Mouse (Mus musculus) adrenal gland, adult 18-20 months (tissue): ENCODE data around the gene Pkd2l1. TPM values are rescaled to one million over a fixed set of nuclear protein-coding genes. Genes with fewer than 3 reads are reported as not detected.

ENCODE experiments used
- DNase-seq, 2 experiments: peaks; one replicate each; pipeline ENCODE4 v3.0.0; 2021 to 2022; ENCODE audit warnings: low spot score in 2 of 2
- total RNA-seq, 2 experiments: library from RNA; stranded (reverse); gene quantifications; 1 replicate in 1 of 2; 2 replicates in 1 of 2; pipeline ENCODE4 v1.2.3; 2021

Pkd2l1 gene
- total RNA-seq, 2 experiments from 2014 or later: not detected

DNA sequence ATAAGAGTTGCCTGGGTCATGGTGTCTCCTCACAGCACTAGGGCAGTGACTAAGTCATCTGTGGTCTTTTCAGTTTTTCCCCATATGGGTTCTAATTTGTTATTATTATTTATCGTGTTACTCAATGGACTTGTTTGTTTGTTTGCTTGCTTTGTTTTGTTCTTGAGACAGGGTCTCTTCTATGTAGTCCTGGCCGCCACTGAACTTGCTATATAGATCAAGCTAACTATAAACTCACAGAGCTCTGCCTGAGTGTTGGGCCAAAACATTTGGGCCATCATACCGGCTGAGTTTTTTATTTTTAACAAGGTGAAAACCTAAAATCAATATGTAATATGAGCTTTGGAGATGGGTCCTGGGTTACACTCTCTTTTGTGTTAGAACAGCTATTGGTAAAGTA, 32.9 kb downstream of the Pkd2l1 start:
- DNase-seq: no peak

- DNase-seq: no peak
These were observed 35.2 kb downstream of the Pkd2l1 start for GRCm38 (mm10) chr19:44157005-44157404.

DNA sequence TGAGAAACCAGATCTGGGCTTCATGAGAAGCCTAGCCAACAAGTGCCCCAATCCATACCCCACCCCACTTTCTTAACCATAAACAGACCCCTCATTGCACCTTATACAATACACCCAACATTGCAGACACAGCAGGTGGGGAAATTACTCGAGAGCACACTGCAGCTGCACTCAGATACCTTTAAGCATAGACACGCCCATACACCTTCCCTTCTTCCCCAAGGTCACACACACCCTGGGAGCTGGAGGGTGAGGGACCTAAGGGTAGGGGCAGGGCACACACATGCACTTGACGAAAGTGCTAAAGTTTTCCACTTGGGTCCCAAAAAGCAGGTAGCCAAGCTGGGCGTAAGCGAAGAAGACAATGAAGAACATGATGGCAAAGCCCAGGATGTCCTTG, 38.5 kb downstream of the Pkd2l1 start:
- no peak for DNase-seq

DNA sequence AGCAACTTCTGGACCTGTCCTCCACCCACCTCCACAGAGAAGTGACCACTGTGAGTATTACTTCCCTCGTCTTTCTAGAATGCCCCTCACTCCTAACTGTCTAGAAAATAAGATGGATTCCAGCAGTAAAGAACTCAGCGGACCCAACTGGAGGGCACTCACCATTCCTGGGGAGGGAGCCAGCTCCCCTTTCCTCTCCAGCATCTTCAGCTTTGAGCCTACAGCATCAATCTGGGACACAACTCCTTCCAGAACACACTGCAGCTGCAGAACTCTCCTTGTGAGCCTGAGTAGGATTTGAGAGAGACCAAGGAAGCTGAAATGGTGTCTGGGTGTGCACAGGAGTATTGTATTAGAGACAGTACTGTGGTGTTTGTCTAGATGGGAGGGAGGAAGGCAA, 43.3 kb downstream of the Pkd2l1 start:
- DNase-seq: no peak

DNA sequence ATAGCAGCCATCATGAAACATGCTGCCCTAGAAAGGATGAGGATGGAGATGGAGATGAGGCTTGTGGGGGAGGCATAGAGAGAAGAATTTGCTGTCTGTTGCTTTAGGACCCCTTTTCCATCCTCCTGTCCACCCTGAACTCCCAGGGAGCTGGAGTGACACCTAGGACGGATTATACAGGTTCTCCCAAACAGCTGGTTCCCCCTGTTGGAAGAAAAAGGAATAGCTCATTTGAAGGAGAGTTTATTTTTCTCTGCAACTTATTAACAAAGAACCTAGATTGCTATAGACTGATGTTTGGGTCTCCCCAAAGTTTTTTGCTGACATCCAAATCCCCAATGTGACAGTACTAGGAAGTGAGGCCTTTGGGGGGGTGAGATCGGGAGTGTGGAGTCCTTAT, 43.9 kb downstream of the Pkd2l1 start:
- DNase-seq: no peak

DNA sequence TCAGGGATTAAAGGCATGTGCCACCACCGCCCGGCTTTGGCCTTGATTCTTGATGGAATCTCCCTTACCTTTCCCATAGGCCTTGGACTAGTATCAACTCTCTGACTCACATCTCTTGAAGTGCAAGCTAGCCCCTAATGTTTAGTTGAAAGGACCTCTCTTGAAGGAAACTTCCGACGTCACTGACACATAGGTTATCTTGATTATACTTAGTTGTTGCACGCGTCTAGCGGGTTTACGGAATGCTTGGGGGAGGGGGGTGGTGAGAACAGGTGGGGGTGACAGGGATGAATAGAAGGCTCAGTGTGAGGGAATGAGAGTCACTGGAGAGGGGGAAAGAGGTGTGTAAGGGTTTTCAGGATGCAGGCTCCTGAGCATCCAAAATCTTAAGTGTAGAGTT, 45.3 kb downstream of the Pkd2l1 start:
- no peak for DNase-seq

DNA sequence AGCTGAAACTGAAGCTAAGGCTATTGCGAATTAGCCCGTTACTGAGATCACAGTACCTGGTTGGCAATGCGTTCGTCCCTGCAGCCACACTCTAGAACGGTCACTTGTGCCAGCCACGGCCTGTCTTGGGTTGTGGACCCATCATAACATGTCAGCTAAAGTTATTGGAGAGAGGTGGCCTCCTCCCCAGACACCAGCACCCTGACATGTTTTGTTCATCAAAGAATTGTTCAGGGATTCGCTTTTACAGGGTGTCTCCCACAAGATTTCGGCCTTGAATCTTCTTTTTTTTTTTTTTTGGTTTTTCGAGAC, 45.7 kb downstream of the Pkd2l1 start:
- DNase-seq: no peak

DNA sequence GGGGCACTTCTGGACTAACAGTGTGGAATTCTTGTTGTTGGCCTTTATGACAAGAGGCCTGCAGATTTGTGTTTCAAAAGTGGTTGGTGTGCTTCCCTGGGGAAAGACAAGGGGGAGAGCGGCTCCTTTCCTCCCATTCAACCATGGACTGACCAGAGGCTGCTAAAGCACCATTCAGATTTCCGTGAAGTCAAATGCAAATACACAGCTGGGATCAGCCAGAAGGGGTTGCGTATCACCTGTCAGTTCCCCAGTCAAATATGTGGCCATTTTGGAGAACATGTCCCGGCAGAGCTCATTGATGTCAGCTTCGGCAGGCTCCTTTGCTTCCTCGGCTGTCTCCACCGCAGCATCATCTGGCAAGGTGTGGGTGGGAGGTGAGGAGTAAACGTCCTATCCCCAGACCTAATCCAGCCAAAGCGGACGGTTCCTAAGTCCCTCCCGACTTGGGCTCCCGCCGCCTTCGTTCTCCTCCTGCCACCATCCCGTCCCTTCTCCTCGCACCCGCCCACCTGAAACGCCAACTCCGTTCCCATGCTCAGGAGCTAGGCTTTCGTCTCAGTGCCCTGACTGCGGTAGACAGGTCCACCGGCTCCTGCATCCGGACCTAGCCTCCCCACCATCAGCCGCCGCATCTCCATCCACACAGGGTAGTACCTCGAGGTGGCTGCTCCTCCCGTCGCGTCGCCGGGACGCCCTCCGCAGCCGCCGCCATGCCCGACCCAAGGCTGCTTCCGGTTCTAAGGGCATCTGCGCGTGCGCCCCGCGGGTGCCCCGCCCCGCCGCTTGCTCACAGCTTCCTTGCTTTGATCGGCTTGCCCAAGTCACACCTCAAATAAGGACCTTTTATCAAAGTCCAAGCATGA, 46.3 kb downstream of the Pkd2l1 start, which contains the start of gene Bloc1s2:
Gene Bloc1s2 (minus strand): TSS at position 745 of the 866 bp plus-strand sequence.
- DNase-seq: peak; percentile 87 to 89

DNA sequence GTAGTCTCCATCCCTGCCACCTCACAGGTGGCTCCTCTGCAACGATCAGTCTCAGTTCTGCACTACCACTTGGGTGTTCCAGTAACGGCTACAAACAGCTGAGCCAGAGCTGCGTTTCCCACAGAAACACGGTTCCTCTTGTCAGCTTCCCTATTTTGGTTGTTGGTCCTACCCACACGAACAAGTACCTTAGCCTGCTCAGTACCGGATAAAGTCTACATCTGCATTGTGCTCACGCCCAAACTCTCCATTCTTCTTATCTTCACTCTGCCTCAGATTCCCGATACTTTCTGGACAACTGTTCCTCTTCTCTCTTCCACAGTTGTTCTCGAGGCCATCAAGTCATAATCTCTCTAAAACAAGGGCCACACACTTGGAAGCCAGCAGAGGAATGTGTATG, 47.9 kb downstream of the Pkd2l1 start:
- no peak for DNase-seq

DNA sequence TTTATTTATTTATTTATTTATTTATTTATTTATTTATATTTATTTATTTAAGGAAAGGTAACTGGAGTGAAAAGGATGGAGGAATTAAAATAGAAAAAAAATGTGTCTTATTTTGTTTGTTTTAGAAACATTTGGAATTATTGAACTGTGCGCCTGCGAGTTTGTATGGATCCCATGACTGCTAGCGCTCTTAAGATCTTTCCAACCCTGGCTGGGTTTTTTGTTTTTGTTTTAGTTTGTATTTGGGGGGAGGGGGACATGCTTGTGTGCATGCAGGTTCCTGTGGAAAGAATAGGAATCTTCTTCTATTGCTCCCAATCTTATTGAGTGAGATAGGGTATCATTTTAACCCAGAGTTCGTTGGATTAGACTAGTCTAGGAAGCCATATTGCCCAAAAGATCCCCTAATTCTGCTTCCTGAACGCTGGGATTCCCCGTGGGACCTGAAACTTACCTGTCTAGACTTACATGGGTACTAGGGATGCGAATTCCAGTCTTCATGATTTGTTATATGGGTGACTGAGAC, 56.2 kb downstream of the Pkd2l1 start:
- DNase-seq: no peak

DNA sequence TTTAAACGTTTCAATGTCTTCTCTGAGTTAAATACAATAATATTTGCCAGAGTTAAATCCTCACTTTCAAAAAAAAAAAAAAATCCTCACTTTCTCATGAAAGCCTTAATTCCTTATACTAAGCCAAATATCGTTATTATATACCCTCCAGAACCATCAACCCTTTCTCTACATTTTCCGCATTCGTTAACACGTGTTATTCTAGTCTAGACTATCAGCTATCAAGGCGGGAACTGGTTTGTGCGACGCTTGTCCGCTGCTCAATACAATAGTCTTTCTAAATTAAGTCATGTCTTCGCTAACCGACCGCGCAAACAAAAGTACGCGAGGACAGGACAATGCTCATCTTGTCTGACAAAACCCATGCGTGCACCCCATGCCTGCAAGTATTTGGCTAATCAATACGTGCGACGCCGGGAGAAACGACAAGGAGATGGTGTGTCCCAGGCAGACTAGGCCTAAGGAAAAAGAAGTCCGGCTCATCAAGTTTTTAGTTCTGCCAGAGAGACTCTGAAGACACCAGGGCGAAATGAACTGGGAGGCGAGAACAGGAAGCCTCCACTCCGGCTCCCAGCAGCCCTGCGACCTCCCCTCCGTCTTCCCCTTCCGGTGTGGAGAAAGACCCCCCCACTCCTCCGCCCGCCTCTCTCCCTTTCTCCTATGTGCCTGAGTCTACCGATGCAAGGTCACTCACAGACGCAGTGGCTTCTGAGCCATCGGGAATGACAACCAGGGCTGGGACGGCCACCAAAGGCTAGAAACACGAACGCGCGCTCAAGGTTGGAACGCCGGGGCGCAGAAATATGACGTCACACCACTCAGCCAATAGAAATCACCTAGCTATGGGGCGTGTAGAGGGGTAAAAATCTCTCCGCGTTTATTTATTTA, 56.9 kb downstream of the Pkd2l1 start, which contains the start of gene Cwf19l1:
Gene Cwf19l1 (minus strand): TSS at position 805 of the 888 bp plus-strand sequence.
- DNase-seq: peak; percentile 83 to 85

GRCm38 (mm10) chr19:44132917-44133316, 59.3 kb downstream of the Pkd2l1 start:
- DNase-seq: no peak

DNA sequence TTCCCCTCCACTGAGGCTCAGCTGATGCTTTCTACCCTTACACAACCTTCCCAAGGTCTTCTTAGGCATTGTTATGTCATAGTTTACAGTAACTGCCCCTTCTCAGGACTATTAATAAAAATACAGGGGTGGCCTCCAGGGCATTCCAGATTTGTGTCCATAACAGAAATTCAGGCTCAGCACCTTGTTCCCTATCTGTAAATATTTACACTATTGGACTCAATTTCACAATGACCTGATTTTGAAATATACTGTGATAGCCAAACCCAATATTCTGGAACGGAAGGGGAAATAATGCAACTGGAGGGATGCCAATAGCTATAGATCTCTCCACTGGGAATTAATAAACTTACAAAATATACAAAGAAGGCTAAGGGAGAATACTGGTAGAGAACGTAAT, 63.7 kb downstream of the Pkd2l1 start:
- DNase-seq: no peak

GRCm38 (mm10) chr19:44127729-44128497, 64.3 kb downstream of the Pkd2l1 start:
- no peak for DNase-seq

DNA sequence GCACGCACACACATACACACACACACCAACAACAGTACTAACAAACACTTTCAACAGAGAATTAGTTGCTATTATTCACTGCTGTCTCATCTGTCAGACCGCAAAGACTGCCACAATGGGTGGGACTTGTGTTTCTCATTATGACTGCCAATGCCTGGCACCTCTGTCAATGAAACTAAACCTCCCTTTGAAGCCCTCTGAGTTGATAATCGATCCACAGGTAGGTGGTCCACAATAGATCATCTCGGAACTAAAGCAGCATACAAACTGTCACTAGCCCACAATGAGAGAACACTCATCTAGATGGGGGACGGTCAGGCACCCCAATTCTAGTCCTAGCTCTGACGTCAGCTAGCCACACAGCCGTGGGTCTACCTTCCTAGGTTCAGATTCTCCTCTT, 71.1 kb downstream of the Pkd2l1 start:
- no peak for DNase-seq

GRCm38 (mm10) chr19:44120686-44121085, 71.6 kb downstream of the Pkd2l1 start:
- peak in 1 of 2 experiments; percentile 30 for DNase-seq

- no peak for DNase-seq
These were observed 74.4 kb downstream of the Pkd2l1 start for GRCm38 (mm10) chr19:44117793-44118192.

- DNase-seq: no peak
These were observed 80.5 kb downstream of the Pkd2l1 start for GRCm38 (mm10) chr19:44111706-44112105.

DNA sequence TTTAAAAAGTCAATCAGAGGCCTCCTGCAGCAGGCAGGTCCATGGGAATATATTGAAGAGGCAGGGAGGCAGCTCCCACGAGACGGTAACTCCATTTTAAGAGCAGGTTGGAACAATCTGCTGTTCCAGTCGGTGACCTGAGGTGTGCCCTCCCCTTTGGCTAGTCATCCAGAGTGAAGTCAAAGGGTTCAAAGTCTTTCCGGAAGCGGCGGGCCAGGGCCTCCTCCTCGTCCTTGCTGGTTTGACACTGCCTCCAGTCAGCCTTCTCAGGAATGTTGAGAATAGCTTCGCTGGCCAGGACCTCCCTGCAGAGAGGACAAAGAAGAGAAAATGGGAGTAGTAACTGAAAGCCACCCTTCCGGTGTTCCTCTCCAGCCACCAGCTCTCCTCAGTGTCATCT, 81.9 kb downstream of the Pkd2l1 start:
- no peak for DNase-seq

DNA sequence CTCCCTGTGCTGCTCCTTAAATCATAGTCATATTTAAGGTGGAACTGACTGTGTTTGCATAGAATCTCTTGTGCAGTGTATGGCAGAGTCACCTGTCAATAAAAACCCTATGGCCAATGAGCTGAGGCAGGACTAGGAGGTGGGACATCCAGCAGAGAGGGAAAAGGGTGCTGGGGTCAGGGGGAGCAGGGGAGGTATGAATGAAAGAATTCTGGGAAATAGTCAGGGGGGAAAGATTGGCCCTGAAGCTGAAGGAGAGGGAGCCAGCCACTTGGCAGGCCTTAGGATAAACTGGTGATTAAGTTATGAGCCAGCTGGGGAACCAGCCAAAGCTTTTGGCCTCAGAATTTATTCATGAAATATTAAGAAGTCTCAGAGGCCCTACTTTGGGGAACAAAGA, 83.2 kb downstream of the Pkd2l1 start:
- DNase-seq: peak in 1 of 2 experiments; percentile 32
